Mouse (Mus musculus): ENCODE results near the gene Grin3a.
"Not testable (repeated sequence)": the region's sequence is repeated elsewhere in the genome, so short reads cannot be mapped to it uniquely, and the experiment has no call there.

Grin3a gene

GRCm38 (mm10) chr4:49680171-49680875 lies 165.2 kb downstream of the Grin3a start:
- no peak for DNase-seq (ENCODE audit: low spot score)

GRCm38 (mm10) chr4:49676790-49677189 lies 168.8 kb downstream of the Grin3a start:
- DNase-seq (ENCODE audit: low spot score), result no peak

- DNase-seq (ENCODE audit: low spot score), result no peak
Observed at GRCm38 (mm10) chr4:49676071-49676470, 169.5 kb downstream of the Grin3a start.

GRCm38 (mm10) chr4:49664850-49665249 lies 180.7 kb downstream of the Grin3a start:
- DNase-seq (ENCODE audit: low spot score), result no peak

- DNase-seq (ENCODE audit: low spot score), result no peak
Observed at GRCm38 (mm10) chr4:49662231-49662630, 183.3 kb downstream of the Grin3a start.

GRCm38 (mm10) chr4:49661664-49662063 lies 183.9 kb downstream of the Grin3a start:
- DNase-seq (ENCODE audit: low spot score), result no peak

- DNase-seq (ENCODE audit: low spot score), result no peak
Observed at GRCm38 (mm10) chr4:49659421-49659820, 186.1 kb downstream of the Grin3a start.

GRCm38 (mm10) chr4:49639913-49640312 lies 205.6 kb downstream of the Grin3a start:
- no peak for DNase-seq (ENCODE audit: low spot score)

- DNase-seq (ENCODE audit: low spot score), result no peak
Observed at GRCm38 (mm10) chr4:49637821-49638220, 207.7 kb downstream of the Grin3a start.

- DNase-seq (ENCODE audit: low spot score), result no peak
Observed at GRCm38 (mm10) chr4:49632139-49632481, 213.4 kb downstream of the Grin3a start.

- peak; percentile 97 for DNase-seq (ENCODE audit: low spot score)
Observed at GRCm38 (mm10) chr4:49631319-49632138, 214.0 kb downstream of the Grin3a start, which contains the start of gene Rnf20. Rnf20 (plus strand) TSS chr4:49632006.

- DNase-seq (ENCODE audit: low spot score), result no peak
Observed at GRCm38 (mm10) chr4:49628941-49629340, 216.6 kb downstream of the Grin3a start.

GRCm38 (mm10) chr4:49626973-49627372 lies 218.6 kb downstream of the Grin3a start:
- DNase-seq (ENCODE audit: low spot score), result peak; percentile 89

GRCm38 (mm10) chr4:49624969-49625368 lies 220.6 kb downstream of the Grin3a start:
- DNase-seq (ENCODE audit: low spot score), result not testable (repeated sequence)

- DNase-seq (ENCODE audit: low spot score), result no peak
Observed at GRCm38 (mm10) chr4:49623916-49624315, 221.6 kb downstream of the Grin3a start.

- no peak for DNase-seq (ENCODE audit: low spot score)
Observed at GRCm38 (mm10) chr4:49622272-49622671, 223.3 kb downstream of the Grin3a start.

GRCm38 (mm10) chr4:49619861-49620260 lies 225.7 kb downstream of the Grin3a start:
- not testable (repeated sequence) for DNase-seq (ENCODE audit: low spot score)

- DNase-seq (ENCODE audit: low spot score), result no peak
Observed at GRCm38 (mm10) chr4:49616924-49617323, 228.6 kb downstream of the Grin3a start.
